Mouse (Mus musculus) forebrain, embryonic 12.5 days (tissue): ENCODE results near the gene Ccdc15. TPM values are rescaled to one million over a fixed set of nuclear protein-coding genes. Genes with fewer than 3 reads are reported as not detected.

Source experiments
- ATAC-seq: fragments of 200-750 bp; cut with Nextera tagmentation; 2 replicates; pipeline ENCODE4 v1.8.0; 2017; ENCODE audit warnings: moderate TSS enrichment; ENCODE audit not compliant: low FRiP score
- H3K27ac ChIP-seq: fragments of 300-500 bp; sonication (generic); 2 replicates; pipeline ENCODE4 v1.5.1; 2016; ENCODE audit warnings: mild to moderate bottlenecking
- H3K27me3 ChIP-seq: fragments of 300-500 bp; sonication (generic); 2 replicates; pipeline ENCODE4 v1.6.1; 2016; ENCODE audit warnings: mild to moderate bottlenecking
- H3K36me3 ChIP-seq: fragments of 300-500 bp; sonication (generic); replicated peaks from 2 replicates; pipeline ENCODE4 v1.6.1; 2016; ENCODE audit warnings: mild to moderate bottlenecking
- H3K4me1 ChIP-seq: fragments of 300-500 bp; sonication (generic); 2 replicates; pipeline ENCODE4 v1.6.1; 2016
- H3K4me2 ChIP-seq: fragments of 300-500 bp; sonication (generic); 2 replicates; pipeline ENCODE4 v1.6.1; 2016; ENCODE audit warnings: mild to moderate bottlenecking, moderate library complexity
- H3K4me3 ChIP-seq: fragments of 300-500 bp; sonication (generic); replicated peaks from 2 replicates; pipeline ENCODE4 v1.5.1; 2016; ENCODE audit warnings: mild to moderate bottlenecking
- H3K9ac ChIP-seq: fragments of 300-500 bp; sonication (generic); 2 replicates; pipeline ENCODE4 v1.6.1; 2016; ENCODE audit warnings: mild to moderate bottlenecking
- H3K9me3 ChIP-seq: fragments of 300-500 bp; sonication (generic); 2 replicates; pipeline ENCODE4 v1.6.1; 2016
- WGBS: fragments of 180-500 bp; shearing (Covaris S2); methylation state at CpG from one replicate; pipeline ENCODE4 v1.1.7; 2016; 5-methylcytosine and 5-hydroxymethylcytosine counted together
- polyA plus RNA-seq: library from polyadenylated mRNA; unstranded; fragments of >200 nt; fragmentation: Nextera tagmentation; extraction: Ambion mirVana; gene quantifications from 2 replicates; pipeline ENCODE4 v1.2.1, GENCODE M21; 2016

Gene Ccdc15
- 11.1 and 11.6 TPM in 2 replicates for polyA plus RNA-seq

- Histone ChIP-seq H3K4me2 (peak within 1 kb of the TSS; percentile 85), H3K27me3 (no peaks in the 10 kb centered on the region), H3K4me1 (peaks cover 15% of the 10 kb centered on the region), H3K27ac (peak within 1 kb of the TSS; percentile 90), H3K4me3 (peak within 1 kb of the TSS; percentile 72), H3K36me3 (peaks cover 7% of the 10 kb centered on the region), H3K9me3 (no peaks in the 10 kb centered on the region), H3K9ac (peak within 1 kb of the TSS; percentile 83)
- WGBS = under 1% methylated on average over 41 of the region's 41 CpGs
- ATAC-seq = peak; percentile 99
These were observed at the start of gene Ccdc15 for GRCm38 (mm10) chr9:37347988-37348642. Gene Ccdc15 (minus strand): TSS chr9:37348432.

DNA sequence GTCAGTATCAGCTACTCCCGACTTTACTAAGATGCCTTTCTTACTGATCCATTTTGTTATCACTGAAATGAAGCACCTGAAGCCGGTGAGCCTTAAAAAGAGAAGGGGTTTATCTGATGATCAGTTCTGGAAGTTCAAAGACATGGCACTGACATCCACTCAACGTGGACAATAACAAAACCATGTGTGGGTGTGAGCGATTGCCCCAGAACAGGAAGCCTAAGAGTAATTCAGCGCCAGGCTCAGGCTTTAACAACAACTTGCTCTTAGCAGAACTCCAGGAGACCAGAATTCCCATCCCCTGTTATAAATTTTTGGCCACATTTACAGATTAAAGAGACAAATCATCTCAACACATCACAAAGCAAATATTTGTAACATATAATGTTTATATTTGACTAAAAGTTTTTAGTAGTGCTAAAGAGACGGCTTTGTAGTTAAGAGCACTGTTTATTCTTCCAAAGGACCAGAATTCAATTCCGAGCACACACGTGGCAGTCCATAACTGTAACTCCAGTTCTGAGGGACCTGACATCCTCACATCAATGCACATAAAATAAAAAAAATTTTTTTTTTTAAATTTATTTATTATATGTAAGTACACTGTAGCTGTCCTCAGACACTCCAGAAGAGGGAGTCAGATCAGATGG, 45.4 kb upstream of the Ccdc15 start:
- H3K27ac ChIP-seq = no peak overlapping the region
- no peaks in the 10 kb centered on the region for H3K27me3 ChIP-seq
- no peak overlapping the region for H3K4me3 ChIP-seq
- H3K9ac ChIP-seq = no peak overlapping the region
- no peak for ATAC-seq
- H3K4me1 ChIP-seq = no peaks in the 10 kb centered on the region
- no peaks in the 10 kb centered on the region for H3K9me3 ChIP-seq
- no peak overlapping the region for H3K4me2 ChIP-seq
- 85% methylated on average over 8 of the region's 8 CpGs for WGBS
- H3K36me3 ChIP-seq = no peaks in the 10 kb centered on the region

DNA sequence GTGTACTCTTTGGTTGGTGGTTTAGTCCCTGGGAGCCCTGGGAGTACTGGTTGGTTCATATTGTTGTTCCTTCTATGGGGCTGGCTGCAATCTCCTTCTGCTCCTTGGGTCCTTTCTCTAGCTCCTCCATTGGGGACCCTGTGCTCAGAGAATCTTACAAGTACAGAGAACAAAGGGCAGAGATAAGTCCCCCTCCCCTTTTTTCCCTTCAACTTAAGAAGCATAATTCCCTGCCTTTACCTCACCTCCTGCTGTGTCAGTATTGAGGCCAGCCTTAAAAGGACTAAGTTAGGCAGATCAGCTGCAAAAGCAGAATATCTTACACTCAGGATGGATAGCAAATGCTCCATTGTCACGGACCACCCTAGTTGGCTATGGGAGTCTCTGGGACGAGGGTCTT, 43.8 kb upstream of the Ccdc15 start:
- no peak overlapping the region for H3K27ac ChIP-seq
- H3K27me3 ChIP-seq = no peaks in the 10 kb centered on the region
- no peak overlapping the region for H3K4me2 ChIP-seq
- no peaks in the 10 kb centered on the region for H3K36me3 ChIP-seq
- no peak overlapping the region for H3K9ac ChIP-seq
- H3K4me3 ChIP-seq = no peak overlapping the region
- 50% methylated on average over 2 of the region's 2 CpGs for WGBS
- H3K4me1 ChIP-seq = no peaks in the 10 kb centered on the region
- no peak for ATAC-seq
- H3K9me3 ChIP-seq = no peaks in the 10 kb centered on the region

- H3K9me3 ChIP-seq = no peaks in the 10 kb centered on the region
- no peak overlapping the region for H3K27ac ChIP-seq
- H3K4me3 ChIP-seq = no peak overlapping the region
- H3K27me3 ChIP-seq = peaks cover 3% of the 10 kb centered on the region; the same call in 1 of the 2 replicates
- 88% methylated on average over 2 of the region's 2 CpGs for WGBS
- no peak for ATAC-seq
- H3K9ac ChIP-seq = no peak overlapping the region
- H3K4me1 ChIP-seq = no peaks in the 10 kb centered on the region
- no peaks in the 10 kb centered on the region for H3K36me3 ChIP-seq
- H3K4me2 ChIP-seq = no peak overlapping the region
These were observed 42.7 kb upstream of the Ccdc15 start for GRCm38 (mm10) chr9:37390891-37391290.

DNA sequence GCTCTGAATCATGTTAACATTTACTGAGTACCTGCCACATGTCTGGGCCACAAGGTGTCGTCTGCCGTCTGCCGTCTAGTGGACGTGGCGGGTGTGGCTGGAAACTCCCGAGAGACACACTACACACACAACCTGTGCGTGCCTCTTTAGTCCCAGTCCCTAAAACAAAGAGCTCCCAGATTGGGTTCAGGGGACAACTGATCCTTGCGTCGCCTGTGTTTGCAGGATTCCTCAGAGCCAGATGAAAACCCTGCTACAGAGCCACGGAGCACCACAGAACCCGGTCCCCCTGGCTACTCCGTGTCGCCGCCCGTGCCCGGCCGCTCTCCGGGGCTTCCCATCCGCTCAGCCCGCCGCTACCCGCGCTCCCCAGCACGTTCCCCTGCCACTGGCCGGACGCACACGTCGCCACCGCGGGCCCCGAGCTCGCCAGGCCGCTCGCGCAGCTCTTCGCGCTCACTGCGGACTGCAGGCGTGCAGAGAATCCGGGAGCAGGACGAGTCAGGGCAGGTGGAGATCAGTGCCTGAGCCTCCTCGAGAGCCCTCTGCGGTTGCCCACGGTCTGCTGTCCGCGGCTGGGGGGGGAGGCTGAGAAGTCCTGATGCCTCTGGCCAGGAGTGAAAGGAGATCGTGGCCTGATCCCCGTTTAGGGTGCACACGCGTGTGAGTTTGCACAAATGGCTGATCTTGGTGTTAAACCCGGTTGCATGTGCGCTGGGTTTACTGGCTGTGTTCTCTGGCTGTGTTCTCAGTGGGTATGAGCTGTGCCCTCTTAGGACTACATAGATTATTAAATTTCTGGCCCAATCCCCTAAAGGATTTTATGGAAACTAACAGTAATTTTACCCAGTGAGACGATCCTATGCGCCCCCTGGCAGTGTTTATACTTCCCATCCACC, 36.3 kb upstream of the Ccdc15 start:
- Histone ChIP-seq H3K4me1 (peaks cover 10% of the 10 kb centered on the region; the same call in 1 of the 2 replicates), H3K27me3 (peaks cover 15% of the 10 kb centered on the region; the same call in 1 of the 2 replicates), H3K27ac (no peak overlapping the region), H3K9me3 (no peaks in the 10 kb centered on the region), H3K4me3 (peak overlapping the region; percentile 45), H3K9ac (peak overlapping the region; percentile 72), H3K4me2 (peak overlapping the region; percentile 78), H3K36me3 (no peaks in the 10 kb centered on the region)
- ATAC-seq = peak; percentile 84
- 9% methylated on average over 54 of the region's 54 CpGs for WGBS

DNA sequence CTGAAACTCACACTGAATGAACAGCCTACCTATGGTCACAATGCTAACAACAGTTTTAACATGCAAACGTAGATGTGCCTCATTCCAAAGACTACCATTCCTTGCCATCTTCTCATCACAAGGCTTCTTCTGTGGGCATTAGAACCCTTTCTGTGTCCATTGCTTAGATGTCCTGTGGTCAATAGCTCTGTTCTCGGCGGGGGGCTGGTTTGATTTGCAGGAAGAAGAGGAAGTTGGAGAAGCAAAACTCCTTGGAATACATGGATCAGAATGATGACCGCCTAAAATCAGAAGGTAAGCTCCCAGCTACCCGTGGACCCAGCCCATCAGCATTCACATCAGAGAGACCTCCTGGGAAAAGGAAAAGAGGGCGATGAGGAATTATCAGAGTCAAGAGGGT, 34.9 kb upstream of the Ccdc15 start:
- Histone ChIP-seq H3K4me2 (no peak overlapping the region), H3K36me3 (no peaks in the 10 kb centered on the region), H3K4me1 (peaks cover 10% of the 10 kb centered on the region; the same call in 1 of the 2 replicates), H3K27ac (no peak overlapping the region), H3K27me3 (peaks cover 15% of the 10 kb centered on the region; the same call in 1 of the 2 replicates), H3K9me3 (no peaks in the 10 kb centered on the region), H3K4me3 (no peak overlapping the region), H3K9ac (no peak overlapping the region)
- 91% methylated on average over 6 of the region's 6 CpGs for WGBS
- ATAC-seq = no peak

DNA sequence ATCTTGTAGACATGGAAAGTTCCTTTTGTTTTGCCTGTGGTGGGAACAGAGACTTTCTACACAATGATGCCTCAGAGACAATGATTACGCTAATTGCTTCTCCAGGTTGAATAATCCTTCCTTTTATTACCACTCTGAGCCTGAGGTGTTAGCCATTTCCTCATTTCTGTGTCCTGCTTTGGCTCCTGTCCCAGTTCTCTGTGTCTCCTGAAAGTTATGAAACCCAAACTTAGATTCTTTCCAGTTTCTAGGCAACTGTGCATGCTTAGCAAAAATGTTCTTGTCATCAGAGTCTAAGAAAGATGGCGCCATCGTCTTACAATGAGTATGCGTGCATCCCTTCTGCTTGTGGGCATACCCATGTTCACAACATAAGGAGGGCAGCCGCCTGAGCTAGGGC, 27.5 kb upstream of the Ccdc15 start:
- no peak overlapping the region for H3K9ac ChIP-seq
- WGBS = 88% methylated on average over 5 of the region's 5 CpGs
- no peaks in the 10 kb centered on the region for H3K4me1 ChIP-seq
- H3K4me3 ChIP-seq = no peak overlapping the region
- H3K27ac ChIP-seq = no peak overlapping the region
- ATAC-seq = no peak
- H3K27me3 ChIP-seq = no peaks in the 10 kb centered on the region
- no peaks in the 10 kb centered on the region for H3K9me3 ChIP-seq
- H3K4me2 ChIP-seq = no peak overlapping the region
- no peaks in the 10 kb centered on the region for H3K36me3 ChIP-seq

DNA sequence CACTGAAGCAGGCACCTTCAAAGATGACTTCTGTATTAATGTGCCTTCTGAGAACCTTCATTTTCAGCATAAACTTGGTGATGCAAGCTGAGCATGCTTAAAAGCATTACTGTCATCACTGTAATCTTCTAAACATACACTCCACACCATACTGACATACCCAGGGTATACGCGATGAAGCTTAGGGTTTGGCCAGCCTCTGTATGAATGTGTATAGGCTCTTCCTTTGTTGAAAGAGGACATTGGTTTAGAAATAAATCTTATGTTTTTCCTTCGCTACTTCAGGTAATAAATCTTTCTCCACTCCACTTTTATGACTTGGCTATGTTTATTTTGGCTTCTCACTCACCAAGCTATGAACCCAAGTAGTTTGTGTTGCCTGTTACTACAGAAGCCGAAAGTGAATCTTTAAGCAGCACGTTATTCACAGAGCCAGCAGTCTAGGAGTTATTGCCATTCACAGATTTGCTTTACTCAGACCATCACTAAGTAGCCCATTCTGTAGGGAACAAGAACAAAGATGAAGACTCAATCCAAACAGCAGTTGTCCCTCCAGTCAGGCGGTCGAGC, 23.1 kb upstream of the Ccdc15 start:
- no peak overlapping the region for H3K4me3 ChIP-seq
- no peaks in the 10 kb centered on the region for H3K4me1 ChIP-seq
- no peaks in the 10 kb centered on the region for H3K27me3 ChIP-seq
- no peak for ATAC-seq
- H3K36me3 ChIP-seq = no peaks in the 10 kb centered on the region
- WGBS = 93% methylated on average over 7 of the region's 7 CpGs
- H3K27ac ChIP-seq = no peak overlapping the region
- no peaks in the 10 kb centered on the region for H3K9me3 ChIP-seq
- no peak overlapping the region for H3K4me2 ChIP-seq
- H3K9ac ChIP-seq = no peak overlapping the region

DNA sequence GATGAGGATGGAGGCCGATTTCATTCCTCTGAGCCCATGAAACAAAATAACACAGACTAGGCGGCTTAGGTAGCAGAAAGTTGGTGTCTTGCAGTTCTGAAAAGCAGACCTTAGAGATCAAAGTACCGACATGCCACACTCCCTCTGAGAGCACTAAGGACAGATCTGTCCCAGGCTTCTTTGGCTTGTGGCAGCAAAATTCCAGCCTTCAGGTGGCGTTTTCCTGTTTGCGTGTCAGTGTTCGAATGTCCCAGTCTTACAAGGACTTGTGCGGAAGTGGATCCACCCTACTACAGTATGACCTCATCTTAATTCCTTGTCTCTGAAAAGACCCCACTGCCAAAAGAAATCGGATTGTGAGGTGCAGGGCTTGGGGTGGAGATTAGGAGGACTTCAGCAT, 20.6 kb upstream of the Ccdc15 start:
- no peak overlapping the region for H3K4me3 ChIP-seq
- H3K36me3 ChIP-seq = no peaks in the 10 kb centered on the region
- H3K27ac ChIP-seq = no peak overlapping the region
- H3K4me1 ChIP-seq = no peaks in the 10 kb centered on the region
- no peak overlapping the region for H3K4me2 ChIP-seq
- no peak overlapping the region for H3K9ac ChIP-seq
- H3K9me3 ChIP-seq = no peaks in the 10 kb centered on the region
- no peaks in the 10 kb centered on the region for H3K27me3 ChIP-seq
- 82% methylated on average over 8 of the region's 8 CpGs for WGBS
- no peak for ATAC-seq

DNA sequence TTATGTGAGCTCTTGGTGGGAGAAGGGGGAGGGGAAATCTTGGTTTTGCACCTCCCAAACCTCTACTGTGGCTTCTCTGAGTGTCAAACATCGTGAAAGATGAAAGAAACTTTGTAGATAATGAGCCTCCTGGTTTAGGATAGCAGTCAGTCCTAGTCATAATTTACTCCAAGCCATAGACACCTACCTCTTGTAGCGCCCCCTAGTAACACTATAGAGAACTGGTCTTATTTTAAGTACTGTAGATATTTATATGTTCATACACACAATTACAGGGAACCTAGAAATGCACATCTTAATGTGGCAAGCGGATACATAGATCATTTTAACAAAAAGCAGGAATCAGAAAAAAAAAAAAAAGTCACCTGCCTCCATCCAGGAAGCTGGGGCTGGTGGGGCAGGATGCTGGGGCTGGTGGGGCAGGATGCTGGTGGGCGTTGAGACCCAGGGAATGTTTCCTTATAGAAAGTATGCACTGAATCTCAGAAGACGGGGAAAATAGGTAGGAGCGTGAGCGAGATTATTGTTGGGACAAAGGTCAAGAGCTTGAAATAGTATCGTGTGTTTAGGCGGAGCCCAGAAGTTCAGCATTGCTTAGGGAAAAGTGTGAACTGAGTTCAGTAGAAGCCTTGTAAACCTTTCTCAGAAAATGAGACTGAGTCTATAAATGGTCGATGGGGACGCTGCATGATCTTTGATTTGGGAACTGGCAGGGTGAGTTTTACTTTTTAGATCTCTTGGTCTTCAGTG, 20.0 kb upstream of the Ccdc15 start:
- Histone ChIP-seq H3K4me3 (no peak overlapping the region), H3K9me3 (no peaks in the 10 kb centered on the region), H3K4me1 (no peaks in the 10 kb centered on the region), H3K27me3 (no peaks in the 10 kb centered on the region), H3K4me2 (no peak overlapping the region), H3K27ac (no peak overlapping the region), H3K9ac (no peak overlapping the region), H3K36me3 (no peaks in the 10 kb centered on the region)
- WGBS = 86% methylated on average over 11 of the region's 11 CpGs
- no peak for ATAC-seq

DNA sequence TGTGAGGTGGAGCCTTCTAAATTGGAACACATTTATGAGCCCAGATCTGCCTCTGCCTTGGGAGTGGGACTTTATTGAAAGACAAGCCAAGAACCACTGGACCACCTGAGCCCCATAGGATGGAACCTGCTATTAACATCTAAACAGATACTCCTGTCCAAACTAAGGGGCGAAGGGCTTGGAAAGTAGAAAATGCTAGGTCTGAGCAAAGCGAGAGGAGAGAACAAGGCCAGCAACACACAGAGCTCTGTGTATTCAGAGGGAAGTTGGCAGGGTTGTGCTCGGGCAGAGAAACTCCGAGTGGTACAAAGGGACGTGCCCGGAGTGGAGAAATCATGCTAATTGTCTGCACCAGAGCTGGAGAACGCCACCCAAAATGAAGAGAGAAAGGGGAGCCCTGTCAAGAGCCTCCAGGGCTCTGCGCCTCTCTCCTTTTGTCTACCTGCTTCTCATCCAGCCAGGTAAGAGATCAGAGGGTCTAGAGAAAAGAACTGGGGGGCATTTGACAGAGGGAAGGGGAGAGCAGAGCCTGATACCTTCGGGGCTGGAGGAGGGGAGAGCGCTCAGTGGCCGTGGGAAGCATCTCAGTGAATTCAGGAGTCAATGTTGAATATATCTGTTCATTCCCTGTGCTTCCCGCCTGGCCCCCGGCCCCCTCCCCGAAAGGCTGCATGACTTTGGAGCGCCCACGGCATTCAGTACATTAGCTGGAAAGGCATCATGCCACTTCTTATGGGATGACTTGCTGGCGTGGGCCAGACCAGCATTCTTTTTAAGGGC, 19.3 kb upstream of the Ccdc15 start, which contains the start of gene Hepacam:
Hepacam (plus strand) TSS at position 51 of the 780 bp plus-strand sequence.
- WGBS = 84% methylated on average over 17 of the region's 17 CpGs
- Histone ChIP-seq H3K4me1 (no peaks in the 10 kb centered on the region), H3K4me3 (no peak within 1 kb of the TSS), H3K27ac (no peak within 1 kb of the TSS), H3K9ac (no peak within 1 kb of the TSS), H3K36me3 (no peaks in the 10 kb centered on the region), H3K27me3 (no peaks in the 10 kb centered on the region), H3K4me2 (no peak within 1 kb of the TSS), H3K9me3 (no peaks in the 10 kb centered on the region)
- ATAC-seq = no peak
